Mouse (Mus musculus) thymus, adult 2 months (tissue): ENCODE data around the gene Cachd1. TPM values are rescaled to one million over a fixed set of nuclear protein-coding genes. Genes with fewer than 3 reads are reported as not detected.

ENCODE experiments used
- DNase-seq: peaks from one replicate; pipeline ENCODE4 v3.0.0; 2021
- H3K27ac ChIP-seq: fragments of 200-500 bp; 2 replicates; pipeline ENCODE4 v1.5.1; 2012; ENCODE audit warnings: low read length, control low read depth; ENCODE audit not compliant: control insufficient read depth, insufficient read depth
- H3K27me3 ChIP-seq: fragments of 200-500 bp; 2 replicates; pipeline ENCODE4 v1.6.1; 2012; ENCODE audit warnings: mild to moderate bottlenecking, low read length, moderate library complexity, mixed read lengths; ENCODE audit not compliant: control insufficient read depth, insufficient read depth
- H3K36me3 ChIP-seq: fragments of 200-500 bp; 2 replicates; pipeline ENCODE4 v1.6.1; 2012; ENCODE audit warnings: mild to moderate bottlenecking, low read length, moderate library complexity; ENCODE audit not compliant: control insufficient read depth, insufficient read depth
- H3K4me1 ChIP-seq: fragments of 200-500 bp; replicated peaks from 2 replicates; pipeline ENCODE4 v1.6.1; 2012; ENCODE audit warnings: low read length; ENCODE audit not compliant: control insufficient read depth, insufficient read depth
- H3K4me3 ChIP-seq: fragments of 200-500 bp; 2 replicates; pipeline ENCODE4 v1.5.1; 2012; ENCODE audit warnings: mild to moderate bottlenecking, low read length, control low read depth, moderate library complexity; ENCODE audit not compliant: control insufficient read depth, insufficient read depth
- CTCF ChIP-seq: fragments of 200-500 bp; IDR thresholded peaks from 2 replicates; pipeline ENCODE4 v1.5.1; 2012; ENCODE audit warnings: mild to moderate bottlenecking, control low read depth, low read length, moderate library complexity, borderline replicate concordance; ENCODE audit not compliant: control insufficient read depth, poor library complexity, insufficient read depth; ENCODE audit errors: extremely low read depth
- POLR2A ChIP-seq: fragments of 200-500 bp; IDR thresholded peaks from 2 replicates; pipeline ENCODE4 v1.6.1; 2012; ENCODE audit warnings: mild to moderate bottlenecking, low read length, control low read depth, moderate library complexity; ENCODE audit not compliant: control insufficient read depth, poor library complexity, insufficient read depth; ENCODE audit errors: extremely low read depth
- WGBS: fragments of 180-500 bp; shearing (Covaris S2); methylation state at CpG from one replicate; pipeline ENCODE4 v1.1.7; 2018; 5-methylcytosine and 5-hydroxymethylcytosine counted together
- polyA plus RNA-seq: library from polyadenylated mRNA; depleted of rRNA; stranded (reverse); fragments of >200 nt; gene quantifications from 2 replicates; pipeline ENCODE4 v1.2.3, GENCODE M21; 2012; rRNA removed

Cachd1 gene
- polyA plus RNA-seq, result 13.0 and 15.9 TPM in 2 replicates

DNA sequence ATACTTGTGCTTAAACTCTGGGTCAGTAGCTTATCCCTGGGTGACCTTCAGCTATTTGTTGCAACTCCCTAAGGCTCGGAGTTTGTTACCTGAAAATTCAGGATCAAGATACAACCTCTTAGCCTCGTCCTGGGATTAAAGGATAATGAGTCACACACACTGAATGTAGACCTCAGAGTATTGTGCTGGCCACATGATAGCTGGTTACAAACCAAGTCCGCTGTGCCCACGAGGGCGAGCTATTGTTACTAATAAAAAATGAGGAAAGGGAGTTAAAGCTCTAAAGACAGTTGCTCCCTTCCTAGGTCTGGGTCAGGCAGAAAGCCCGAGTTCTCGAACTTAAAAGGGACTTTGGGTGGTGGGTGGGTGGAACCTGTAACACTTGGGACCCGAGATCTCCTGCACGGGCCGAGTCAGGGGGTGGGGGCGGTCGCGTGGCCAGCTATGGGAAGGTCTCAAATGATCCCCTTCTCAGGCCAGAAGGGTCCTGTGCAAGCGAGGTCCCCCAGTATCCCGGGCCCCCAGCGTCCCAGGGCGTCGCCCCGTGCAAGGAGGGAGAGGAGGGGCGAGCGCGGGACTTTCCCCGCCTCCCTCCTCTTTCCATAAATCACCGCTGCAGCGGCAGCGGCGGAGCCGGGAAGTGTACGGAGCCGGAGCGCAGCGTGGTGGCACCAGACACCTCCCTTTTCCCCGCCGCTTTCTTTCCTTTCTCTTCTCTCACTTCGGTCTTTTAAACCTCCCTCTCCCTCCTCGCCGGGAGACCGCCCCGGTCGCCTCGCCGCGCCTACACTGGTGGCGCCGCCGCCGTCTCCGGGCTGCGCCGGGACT, at the start of gene Cachd1:
Gene Cachd1 (plus strand): TSS at position 633 of the 828 bp plus-strand sequence.
- no peak for DNase-seq

DNA sequence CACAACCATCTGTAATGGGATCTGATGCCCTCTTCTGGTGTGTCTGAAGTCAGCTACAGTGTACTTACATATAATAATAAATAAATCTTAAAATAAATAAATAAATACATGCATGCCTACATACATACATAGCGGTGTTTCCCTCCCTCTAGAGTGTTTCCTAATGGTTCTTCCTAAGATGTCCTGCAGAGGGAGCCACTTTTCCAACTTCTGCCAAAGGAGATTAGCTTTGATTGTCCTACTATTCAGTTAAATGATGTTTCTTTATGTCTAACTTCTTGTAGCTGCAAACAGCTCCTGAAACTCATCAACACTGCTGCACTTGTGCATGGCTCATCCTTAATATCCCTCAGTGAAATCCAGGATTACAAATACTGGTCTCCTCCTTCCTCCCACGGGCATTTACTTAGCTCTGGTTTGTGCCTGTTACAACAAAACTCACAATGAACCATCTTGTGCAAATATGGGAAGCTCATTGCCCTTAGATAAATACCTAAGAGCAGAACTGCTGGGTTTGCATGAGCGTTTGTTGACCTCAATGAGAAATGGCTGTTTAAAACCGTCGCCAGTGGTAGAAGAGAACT, 47.5 kb upstream of the Cachd1 start:
- no peak for TF ChIP-seq POLR2A
- TF ChIP-seq CTCF, result no peak
- DNase-seq, result no peak

More for the DNA sequence above, at the start of gene Cachd1:
- Histone ChIP-seq H3K27ac (no peak within 1 kb of the TSS), H3K4me1 (no peaks in the 10 kb centered on the region), H3K4me3 (peak within 1 kb of the TSS; percentile 17; the same call in 1 of the 2 replicates), H3K36me3 (no peaks in the 10 kb centered on the region), H3K27me3 (peaks cover 21% of the 10 kb centered on the region)
- TF ChIP-seq CTCF (no peak), POLR2A (no peak)
- WGBS, result 3% methylated on average over 50 of the region's 50 CpGs

GRCm38 (mm10) chr4:100735098-100735935, 41.2 kb upstream of the Cachd1 start:
- H3K27me3 ChIP-seq, result no peaks in the 10 kb centered on the region
- no peak overlapping the region for H3K27ac ChIP-seq
- WGBS, result 90% methylated on average over 9 of the region's 9 CpGs
- no peak for TF ChIP-seq CTCF
- no peak for TF ChIP-seq POLR2A
- DNase-seq, result no peak
- no peaks in the 10 kb centered on the region for H3K36me3 ChIP-seq
- H3K4me1 ChIP-seq, result no peaks in the 10 kb centered on the region
- H3K4me3 ChIP-seq, result no peak overlapping the region

More for the DNA sequence above, 47.5 kb upstream of the Cachd1 start:
- H3K27ac ChIP-seq, result no peak overlapping the region
- 91% methylated on average over 5 of the region's 5 CpGs for WGBS
- no peaks in the 10 kb centered on the region for H3K4me1 ChIP-seq
- H3K4me3 ChIP-seq, result no peak overlapping the region
- H3K27me3 ChIP-seq, result no peaks in the 10 kb centered on the region
- H3K36me3 ChIP-seq, result no peaks in the 10 kb centered on the region

GRCm38 (mm10) chr4:100735936-100736349, 40.5 kb upstream of the Cachd1 start:
- no peak for TF ChIP-seq CTCF
- no peak for TF ChIP-seq POLR2A
- DNase-seq, result no peak
- no peaks in the 10 kb centered on the region for H3K27me3 ChIP-seq
- no peak overlapping the region for H3K4me3 ChIP-seq
- WGBS, result 95% methylated on average over 9 of the region's 9 CpGs
- H3K36me3 ChIP-seq, result no peaks in the 10 kb centered on the region
- H3K27ac ChIP-seq, result no peak overlapping the region
- no peaks in the 10 kb centered on the region for H3K4me1 ChIP-seq

DNA sequence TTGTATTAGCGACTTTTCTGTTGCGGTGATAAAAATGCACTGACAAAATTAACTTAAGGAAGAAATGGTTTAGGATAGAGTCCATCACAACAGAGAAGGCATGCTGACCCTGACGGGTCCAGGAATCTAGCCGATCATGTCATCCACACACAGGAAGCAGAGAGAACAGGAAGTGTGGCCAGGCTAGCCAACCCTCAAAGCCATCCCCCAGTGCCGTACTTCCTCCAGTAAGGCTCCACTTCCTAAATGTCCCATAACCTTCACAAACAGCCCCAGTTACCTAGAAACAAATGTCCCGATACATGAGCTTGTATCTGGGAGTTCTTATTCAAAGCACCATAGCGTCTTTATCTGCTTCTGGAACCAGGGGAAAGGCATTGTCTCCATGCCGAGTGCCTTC, 32.9 kb upstream of the Cachd1 start:
- Histone ChIP-seq H3K36me3 (no peaks in the 10 kb centered on the region), H3K4me1 (no peaks in the 10 kb centered on the region), H3K27me3 (no peaks in the 10 kb centered on the region), H3K27ac (no peak overlapping the region), H3K4me3 (no peak overlapping the region)
- TF ChIP-seq CTCF (no peak), POLR2A (no peak)
- DNase-seq, result no peak
- 59% methylated on average over 8 of the region's 8 CpGs for WGBS

DNA sequence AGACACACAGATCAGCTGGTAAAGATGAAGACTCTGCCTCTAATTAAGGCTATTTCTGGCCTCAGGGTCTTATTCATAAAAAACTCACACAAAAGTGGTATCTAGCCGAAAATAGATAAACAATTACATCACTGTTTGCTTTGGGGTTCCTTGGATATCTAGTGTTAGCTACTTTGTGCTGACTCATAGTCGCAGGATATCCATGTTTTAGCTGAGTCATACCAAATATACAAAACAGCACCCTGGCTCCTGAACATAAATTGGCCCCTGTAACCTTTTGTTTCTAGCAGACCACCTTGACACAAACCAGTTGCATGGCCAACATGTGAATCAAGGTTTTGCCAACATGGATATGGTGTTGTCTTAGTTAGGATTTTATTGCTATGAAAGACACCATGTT, 24.2 kb upstream of the Cachd1 start:
- 88% methylated on average over 2 of the region's 2 CpGs for WGBS
- no peak for DNase-seq
- Histone ChIP-seq H3K4me3 (no peak overlapping the region), H3K27ac (no peak overlapping the region), H3K4me1 (no peaks in the 10 kb centered on the region), H3K36me3 (no peaks in the 10 kb centered on the region), H3K27me3 (no peaks in the 10 kb centered on the region; the same call in 1 of the 2 replicates)
- TF ChIP-seq POLR2A (no peak), CTCF (no peak)

DNA sequence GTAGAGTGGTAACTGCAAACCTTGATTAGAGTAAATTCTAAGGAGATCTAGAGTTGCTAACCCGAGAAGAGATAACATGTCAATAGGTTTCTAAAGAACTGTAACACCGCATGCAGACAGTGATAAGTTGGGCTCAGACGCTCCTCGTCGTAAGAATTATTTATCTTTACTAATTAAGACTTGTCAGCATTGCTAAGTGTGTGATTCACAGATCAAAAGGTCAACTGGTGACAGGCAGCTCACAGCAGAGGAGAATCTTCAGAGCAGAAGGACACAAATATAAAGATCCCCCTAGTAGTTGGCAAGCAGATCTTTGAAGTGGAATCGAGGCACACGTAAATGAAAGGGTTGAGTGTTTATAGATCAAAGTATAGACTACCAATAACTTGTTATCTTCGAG, 20.8 kb upstream of the Cachd1 start:
- H3K36me3 ChIP-seq, result no peaks in the 10 kb centered on the region
- no peak overlapping the region for H3K4me3 ChIP-seq
- no peaks in the 10 kb centered on the region for H3K4me1 ChIP-seq
- no peaks in the 10 kb centered on the region for H3K27me3 ChIP-seq
- WGBS, result 87% methylated on average over 8 of the region's 8 CpGs
- DNase-seq, result no peak
- TF ChIP-seq CTCF (no peak), POLR2A (no peak)
- no peak overlapping the region for H3K27ac ChIP-seq
